Mouse (Mus musculus): Measurements from ENCODE around the gene Acot7. TPM values are rescaled to one million over a fixed set of nuclear protein-coding genes. Genes with fewer than 3 reads are reported as not detected.
A peak's percentile ranks its signal among the peaks of the same experiment; 100 is the strongest.

Gene Acot7
- polyA plus RNA-seq (2015; fragmentation: Nextera tagmentation; extraction: Ambion mirVana), result 210 and 219 TPM in 2 replicates

DNA sequence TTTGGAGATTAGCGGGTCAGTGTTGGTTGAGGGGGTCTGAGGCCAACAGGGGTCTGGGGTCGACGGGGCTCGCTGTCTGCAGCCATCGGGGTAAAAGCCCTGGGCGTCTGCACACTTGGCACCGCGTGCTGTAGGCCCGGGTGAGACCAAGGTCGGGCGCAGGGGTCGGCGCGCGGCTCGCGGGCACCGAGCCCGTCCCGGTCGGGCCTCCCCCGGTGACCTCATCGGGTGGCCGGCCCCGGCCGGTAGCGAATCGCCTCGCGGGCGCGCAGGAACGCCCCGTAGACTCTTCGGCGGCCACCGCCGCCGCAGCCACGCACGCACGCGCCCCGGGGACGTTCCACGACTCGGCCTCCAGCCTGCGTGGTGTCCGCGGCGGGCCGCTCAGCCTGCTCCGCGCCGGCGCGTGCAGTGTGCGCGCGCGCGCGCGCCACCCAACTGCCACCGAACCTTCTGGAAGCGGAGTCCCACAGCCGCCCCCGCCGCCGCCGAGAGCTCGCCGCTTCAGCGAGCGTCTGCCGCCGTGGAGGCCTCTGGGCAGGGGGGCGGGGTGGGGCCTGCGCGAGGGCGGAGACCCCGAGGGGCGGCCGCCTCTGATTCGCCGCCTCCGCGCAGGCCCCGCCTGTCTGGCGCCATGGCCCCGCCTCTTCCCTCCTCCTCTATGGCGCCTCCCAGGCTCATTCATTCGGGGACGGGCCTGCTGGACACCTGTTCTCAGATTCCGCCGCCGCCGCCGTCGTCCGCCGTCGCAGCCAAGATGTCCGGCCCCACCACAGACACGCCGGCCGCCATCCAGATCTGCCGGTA is at the start of gene Acot7:
Gene Acot7 (plus strand): TSS at position 598 of the 807 bp plus-strand sequence.
- no peaks in the 10 kb centered on the region for H3K36me3 ChIP-seq
- 0 out of 2 replicates have a peak, but pooled peaks cover 3% of the 10 kb centered on the region for H3K27me3 ChIP-seq
- H3K9ac ChIP-seq (replicated peaks), result peak within 1 kb of the TSS; percentile 86
- peak within 1 kb of the TSS; percentile 80 for H3K27ac ChIP-seq (replicated peaks)
- under 1% methylated on average over 99 of the region's 108 CpGs for WGBS
- peaks cover 20% of the 10 kb centered on the region for H3K4me1 ChIP-seq
- no peaks in the 10 kb centered on the region for H3K9me3 ChIP-seq
- peak; percentile 96 for ATAC-seq (replicated peaks)
- H3K4me2 ChIP-seq (replicated peaks), result peak within 1 kb of the TSS; percentile 96
- H3K4me3 ChIP-seq, result peak within 1 kb of the TSS; percentile 69

DNA sequence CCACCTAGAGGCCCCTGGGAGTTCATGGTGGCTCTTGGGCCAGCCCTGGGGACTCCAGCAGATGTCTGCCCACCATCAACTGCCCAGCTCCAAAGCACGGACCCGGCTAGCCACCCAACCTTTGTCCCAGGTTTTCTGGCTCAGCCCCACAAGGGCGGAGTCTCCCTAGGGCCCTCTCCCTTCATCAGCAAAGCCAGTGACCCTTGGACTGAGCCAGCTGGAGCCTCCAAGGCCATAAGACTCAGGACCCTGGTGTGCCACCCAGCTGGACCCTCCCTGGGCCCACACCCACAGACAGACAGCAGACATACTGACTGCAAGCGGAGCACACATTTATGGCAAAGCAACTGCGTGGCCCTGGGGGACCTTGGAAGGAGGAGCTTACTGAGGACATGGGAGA is 49.1 kb upstream of the Acot7 start:
- H3K27ac ChIP-seq (replicated peaks), result no peak overlapping the region
- no peak overlapping the region for H3K4me3 ChIP-seq
- peaks cover 98% of the 10 kb centered on the region for H3K27me3 ChIP-seq
- 43% methylated on average over 5 of the region's 5 CpGs for WGBS
- H3K36me3 ChIP-seq, result no peaks in the 10 kb centered on the region
- H3K4me1 ChIP-seq, result peaks cover 41% of the 10 kb centered on the region
- no peaks in the 10 kb centered on the region for H3K9me3 ChIP-seq
- ATAC-seq (replicated peaks), result no peak
- no peak overlapping the region for H3K9ac ChIP-seq (replicated peaks)
- no peak overlapping the region for H3K4me2 ChIP-seq (replicated peaks)

DNA sequence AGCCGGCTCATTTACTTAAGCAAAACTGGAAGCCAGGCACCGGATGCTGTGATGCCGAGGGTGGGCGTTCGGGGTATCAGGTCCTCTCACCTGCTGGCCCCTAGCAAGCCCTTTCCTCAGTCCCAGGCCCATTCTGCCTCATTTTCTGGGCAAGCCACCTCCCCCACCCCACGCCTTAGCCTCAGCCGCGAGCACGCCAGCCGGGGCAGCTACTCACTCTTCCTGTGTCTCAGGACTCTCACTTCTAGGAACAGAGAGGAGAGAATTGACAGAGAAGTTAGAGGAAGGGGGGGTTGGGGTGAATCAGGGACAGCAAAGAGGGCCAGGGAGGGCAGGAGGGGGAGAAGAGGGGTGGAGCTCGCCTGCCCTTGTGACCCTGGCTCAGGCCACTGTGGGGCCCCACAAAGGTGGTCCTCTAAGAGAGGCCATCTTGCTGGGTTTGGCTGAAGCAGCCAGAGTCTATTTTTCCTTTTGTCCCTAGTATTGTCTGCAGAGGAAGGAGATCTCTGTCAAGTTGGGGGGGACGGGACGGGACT is 48.5 kb upstream of the Acot7 start:
- Histone ChIP-seq H3K36me3 (no peaks in the 10 kb centered on the region), H3K4me1 (peaks cover 41% of the 10 kb centered on the region)

DNA sequence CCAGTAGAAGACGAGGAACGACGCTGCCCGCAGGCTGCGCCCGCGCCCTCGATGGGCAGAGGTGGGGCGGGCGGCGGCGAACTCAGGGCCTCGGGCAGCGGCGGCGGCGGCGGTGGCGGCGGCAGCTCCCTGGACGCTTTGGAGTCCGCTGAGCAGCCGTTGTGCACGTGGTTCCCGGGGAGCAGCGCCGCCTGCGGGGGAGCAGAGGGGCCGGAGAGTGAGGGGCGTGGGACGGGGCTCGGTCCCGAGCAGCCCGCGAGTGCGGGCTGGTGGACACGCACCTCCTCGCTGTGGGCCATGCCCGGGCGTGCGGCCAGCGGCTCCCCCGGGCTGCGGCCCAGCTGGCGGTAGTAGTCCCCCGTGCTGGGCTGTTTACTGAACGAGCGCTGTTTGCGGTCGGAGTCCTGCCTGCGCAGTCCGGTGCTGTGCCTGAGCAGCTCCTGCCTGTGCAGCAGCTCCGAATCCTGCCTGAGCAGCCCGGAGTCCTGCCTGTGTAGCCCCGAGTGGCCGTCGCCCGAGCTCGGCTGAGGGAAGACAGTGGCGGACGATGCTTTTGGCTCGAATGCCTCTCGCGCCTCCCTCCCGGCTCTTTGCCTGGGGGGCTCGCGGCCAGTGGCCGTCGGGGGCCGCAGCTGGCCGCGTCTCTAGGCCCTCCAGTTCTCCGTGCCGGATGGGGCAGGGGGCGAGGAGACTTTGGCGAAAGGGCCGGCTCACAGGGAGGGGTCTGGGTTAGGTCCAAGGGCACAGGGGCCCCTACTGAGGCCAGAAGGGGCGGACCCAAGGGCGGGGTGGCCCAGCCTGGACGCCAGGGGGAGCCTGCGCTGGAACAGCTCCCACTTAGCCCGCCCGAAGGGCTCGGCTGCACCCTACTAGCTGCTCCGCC is 46.9 kb upstream of the Acot7 start:
- H3K27ac ChIP-seq (replicated peaks), result no peak overlapping the region
- H3K36me3 ChIP-seq, result no peaks in the 10 kb centered on the region
- peak; percentile 85 for ATAC-seq (replicated peaks)
- H3K9ac ChIP-seq (replicated peaks), result peak overlapping the region; percentile 19; the same call in 1 of the 2 replicates
- peak overlapping the region; percentile 47 for H3K4me2 ChIP-seq (replicated peaks)
- peaks cover 31% of the 10 kb centered on the region for H3K4me1 ChIP-seq
- under 1% methylated on average over 85 of the region's 85 CpGs for WGBS
- peaks cover 83% of the 10 kb centered on the region for H3K27me3 ChIP-seq
- no peaks in the 10 kb centered on the region for H3K9me3 ChIP-seq
- H3K4me3 ChIP-seq, result peak overlapping the region; percentile 30

More for the DNA sequence above, 48.5 kb upstream of the Acot7 start:
- H3K9ac ChIP-seq (replicated peaks), result no peak overlapping the region
- H3K9me3 ChIP-seq, result no peaks in the 10 kb centered on the region
- H3K4me2 ChIP-seq (replicated peaks), result no peak overlapping the region
- no peak overlapping the region for H3K27ac ChIP-seq (replicated peaks)
- H3K4me3 ChIP-seq, result no peak overlapping the region
- H3K27me3 ChIP-seq, result peaks cover 98% of the 10 kb centered on the region
- no peak for ATAC-seq (replicated peaks)
- 24% methylated on average over 13 of the region's 13 CpGs for WGBS

DNA sequence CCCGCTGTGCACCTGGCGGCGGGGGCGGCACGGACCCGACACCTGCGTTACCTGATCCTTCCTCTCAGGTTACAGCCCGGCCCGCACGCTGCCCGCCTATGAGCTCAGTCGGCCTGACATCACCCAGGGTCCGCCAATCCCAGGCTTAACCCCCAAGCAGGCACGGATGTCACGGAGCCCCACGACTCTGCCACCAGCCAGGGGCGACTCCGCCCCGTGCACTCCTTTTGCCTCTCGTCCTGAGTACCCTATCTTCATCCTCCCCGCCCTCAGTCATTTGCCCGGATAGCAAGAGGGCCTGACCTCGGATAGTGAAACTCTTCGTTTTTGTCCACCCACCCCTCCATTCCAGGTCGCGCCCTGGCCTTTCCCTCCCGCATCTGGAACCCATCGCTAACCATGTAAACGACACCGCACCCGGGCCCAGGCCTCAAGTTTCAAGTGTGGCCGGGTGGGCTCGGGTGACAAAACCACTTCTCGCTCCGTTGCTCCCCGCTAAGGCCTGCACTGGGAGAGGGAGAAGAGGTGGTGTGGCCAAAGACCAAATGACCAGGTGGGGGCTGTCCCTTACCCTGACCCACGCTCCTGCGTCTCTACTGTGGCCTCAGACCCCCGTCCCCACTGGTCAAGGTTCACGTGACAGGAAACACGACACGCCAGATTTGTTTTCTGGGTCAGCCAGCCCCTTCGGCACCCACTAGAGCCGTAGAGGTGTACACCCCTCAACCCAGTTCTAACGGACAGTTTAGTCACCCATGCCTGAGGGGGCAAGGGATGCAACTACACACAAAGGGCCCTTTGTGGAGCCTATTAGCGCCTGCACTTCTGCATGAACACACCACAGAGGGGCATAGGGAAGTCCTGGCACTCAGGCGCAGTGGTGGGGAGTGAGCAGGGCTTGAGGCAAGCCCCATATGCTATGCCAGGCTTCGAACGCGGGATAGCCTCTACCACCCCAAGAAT is 45.8 kb upstream of the Acot7 start:
- H3K36me3 ChIP-seq, result no peaks in the 10 kb centered on the region
- no peaks in the 10 kb centered on the region for H3K9me3 ChIP-seq
- no peak for ATAC-seq (replicated peaks)
- H3K4me2 ChIP-seq (replicated peaks), result peak overlapping the region; percentile 47
- peaks cover 24% of the 10 kb centered on the region for H3K4me1 ChIP-seq
- H3K27me3 ChIP-seq, result peaks cover 73% of the 10 kb centered on the region
- H3K27ac ChIP-seq (replicated peaks), result no peak overlapping the region
- no peak overlapping the region for H3K9ac ChIP-seq (replicated peaks)
- H3K4me3 ChIP-seq, result peak overlapping the region; percentile 30
- WGBS, result 2% methylated on average over 50 of the region's 50 CpGs

DNA sequence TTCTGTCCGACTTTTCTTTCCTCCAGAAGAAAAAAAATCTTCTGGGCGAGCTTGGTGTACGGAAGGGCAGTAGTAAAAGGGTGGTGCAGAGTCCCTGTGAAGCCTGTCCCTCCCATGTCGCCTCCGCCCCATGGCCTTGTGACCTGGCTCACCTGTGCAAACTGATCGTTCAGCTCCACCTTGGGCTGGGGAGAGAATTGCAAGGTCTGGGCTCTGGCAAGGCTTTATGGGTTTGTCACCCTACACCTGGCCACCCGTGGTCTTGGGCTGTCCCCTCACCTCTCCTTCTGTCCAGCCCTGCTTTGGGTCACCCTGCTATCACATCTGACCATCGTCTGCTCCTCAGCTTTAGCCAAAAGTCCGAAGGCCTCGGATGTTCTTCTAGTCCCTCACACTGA is 45.2 kb upstream of the Acot7 start:
- 17% methylated on average over 10 of the region's 10 CpGs for WGBS
- Histone ChIP-seq H3K4me3 (no peak overlapping the region), H3K9ac (replicated peaks) (no peak overlapping the region), H3K36me3 (no peaks in the 10 kb centered on the region), H3K4me2 (replicated peaks) (no peak overlapping the region), H3K27ac (replicated peaks) (no peak overlapping the region), H3K4me1 (peaks cover 24% of the 10 kb centered on the region), H3K9me3 (no peaks in the 10 kb centered on the region), H3K27me3 (peaks cover 67% of the 10 kb centered on the region)
- no peak for ATAC-seq (replicated peaks)

DNA sequence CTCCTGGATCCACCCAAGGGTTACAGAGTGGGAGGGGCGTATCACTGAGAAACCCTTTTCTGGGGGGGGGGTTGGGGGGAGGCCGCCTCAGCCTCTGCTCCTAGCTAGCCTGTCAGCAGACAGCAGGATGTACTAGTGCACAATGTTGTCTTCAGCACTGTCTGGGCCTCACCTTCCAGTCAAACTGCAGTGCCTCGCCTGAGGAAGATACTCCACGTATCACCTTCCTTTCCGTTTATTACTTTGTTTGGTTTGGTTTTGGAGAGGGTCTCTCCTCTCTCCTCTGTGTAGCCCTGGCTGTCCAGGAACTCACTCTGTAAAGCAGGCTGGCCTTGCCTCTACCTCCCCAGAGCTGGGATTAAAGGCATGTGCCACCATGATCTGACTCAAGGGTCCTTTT is 44.7 kb upstream of the Acot7 start:
- Histone ChIP-seq H3K4me2 (replicated peaks) (no peak overlapping the region), H3K9ac (replicated peaks) (no peak overlapping the region), H3K27ac (replicated peaks) (no peak overlapping the region), H3K36me3 (no peaks in the 10 kb centered on the region), H3K4me1 (peaks cover 24% of the 10 kb centered on the region), H3K27me3 (peaks cover 65% of the 10 kb centered on the region), H3K9me3 (no peaks in the 10 kb centered on the region), H3K4me3 (no peak overlapping the region)
- WGBS, result 57% methylated on average over 5 of the region's 5 CpGs
- ATAC-seq (replicated peaks), result no peak

DNA sequence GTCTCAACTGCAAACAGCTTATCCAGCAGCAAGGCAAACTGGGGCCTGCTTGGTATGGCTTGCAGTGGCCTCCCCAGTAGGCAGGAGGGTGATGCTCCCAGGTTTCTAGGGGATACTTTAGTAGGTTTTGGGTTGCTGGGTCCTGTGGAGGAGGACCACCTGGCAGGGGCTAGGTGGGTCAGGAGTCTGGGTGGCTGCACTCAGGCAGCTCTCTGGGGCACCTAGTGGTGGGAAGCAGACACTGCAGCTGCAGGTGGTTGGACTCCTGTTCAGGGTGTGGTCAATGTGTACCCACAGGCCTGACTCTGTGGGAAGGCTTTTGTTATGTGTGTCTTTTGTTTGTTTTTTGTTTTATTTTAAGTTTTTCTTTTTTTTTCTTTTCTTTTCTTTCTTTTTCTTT is 43.4 kb upstream of the Acot7 start:
- H3K9ac ChIP-seq (replicated peaks), result no peak overlapping the region
- no peak overlapping the region for H3K4me3 ChIP-seq
- peaks cover 32% of the 10 kb centered on the region for H3K4me1 ChIP-seq
- no peak overlapping the region for H3K4me2 ChIP-seq (replicated peaks)
- H3K36me3 ChIP-seq, result no peaks in the 10 kb centered on the region
- peaks cover 62% of the 10 kb centered on the region for H3K27me3 ChIP-seq
- H3K27ac ChIP-seq (replicated peaks), result no peak overlapping the region
- ATAC-seq (replicated peaks), result no peak
- H3K9me3 ChIP-seq, result no peaks in the 10 kb centered on the region

DNA sequence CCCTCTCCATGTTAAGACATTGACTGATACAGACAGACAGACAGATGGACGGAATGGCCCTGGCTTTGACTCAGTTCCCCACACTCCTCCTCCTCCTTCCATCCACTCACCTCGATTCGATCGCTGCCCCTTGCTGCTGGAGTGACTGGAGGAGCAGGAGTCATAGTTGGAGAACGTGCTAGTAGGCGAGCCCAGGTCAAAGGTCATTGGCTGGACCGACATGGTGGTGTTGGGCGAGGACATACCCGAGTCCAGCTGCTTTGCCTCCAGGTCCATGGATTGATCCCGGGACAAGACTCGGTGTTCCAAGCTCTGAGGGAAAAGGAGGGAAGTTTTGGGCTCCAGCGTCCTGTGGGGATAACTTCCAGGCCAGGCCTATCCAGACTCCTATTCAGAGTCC is 42.6 kb upstream of the Acot7 start:
- H3K4me2 ChIP-seq (replicated peaks), result no peak overlapping the region
- H3K36me3 ChIP-seq, result no peaks in the 10 kb centered on the region
- no peaks in the 10 kb centered on the region for H3K9me3 ChIP-seq
- 83% methylated on average over 12 of the region's 12 CpGs for WGBS
- no peak overlapping the region for H3K4me3 ChIP-seq
- H3K4me1 ChIP-seq, result peaks cover 31% of the 10 kb centered on the region
- no peak for ATAC-seq (replicated peaks)
- H3K27ac ChIP-seq (replicated peaks), result no peak overlapping the region
- H3K9ac ChIP-seq (replicated peaks), result no peak overlapping the region
- H3K27me3 ChIP-seq, result peaks cover 58% of the 10 kb centered on the region

DNA sequence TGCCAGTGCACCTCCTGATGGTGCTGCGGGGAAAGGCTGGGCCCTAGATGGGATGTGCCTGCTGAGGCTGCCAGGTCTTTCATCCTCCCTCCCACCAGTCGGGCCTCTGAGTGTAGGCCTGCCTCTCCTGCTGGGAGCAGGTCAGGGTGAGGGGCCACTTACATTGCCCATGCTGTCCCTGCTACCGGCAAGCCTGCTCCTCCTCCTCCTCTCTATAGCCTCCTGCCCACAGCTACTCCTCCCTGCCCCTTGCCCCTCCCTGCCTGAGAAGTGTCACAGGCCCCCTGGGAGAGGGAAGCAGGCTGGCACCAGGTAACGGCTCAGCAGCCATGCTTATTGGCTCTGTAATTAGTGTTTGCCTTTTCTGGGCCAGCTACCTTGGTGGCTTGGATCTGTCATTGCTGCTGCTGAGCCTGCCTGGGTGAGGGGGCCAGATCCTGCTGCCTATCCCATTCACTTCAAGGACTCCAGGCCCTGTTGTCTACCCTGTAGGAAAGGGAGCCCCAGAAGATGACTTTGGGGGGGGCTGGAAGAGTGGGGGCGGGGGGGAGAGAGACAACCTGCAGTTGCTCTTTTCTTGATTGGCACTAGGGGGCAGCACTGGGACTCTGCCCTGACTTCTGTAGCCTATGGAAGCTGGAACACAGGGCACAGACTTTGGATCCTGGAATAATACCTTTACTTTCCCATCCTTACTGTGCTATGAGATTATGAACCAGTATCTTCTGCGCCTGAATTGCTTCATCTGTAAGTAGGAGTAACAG is 41.6 kb upstream of the Acot7 start:
- Histone ChIP-seq H3K4me3 (no peak overlapping the region), H3K27ac (replicated peaks) (no peak overlapping the region), H3K36me3 (no peaks in the 10 kb centered on the region), H3K9me3 (no peaks in the 10 kb centered on the region), H3K9ac (replicated peaks) (no peak overlapping the region), H3K4me1 (peaks cover 22% of the 10 kb centered on the region), H3K27me3 (peaks cover 52% of the 10 kb centered on the region), H3K4me2 (replicated peaks) (no peak overlapping the region)
- ATAC-seq (replicated peaks), result no peak
- WGBS, result 30% methylated on average over 6 of the region's 6 CpGs

DNA sequence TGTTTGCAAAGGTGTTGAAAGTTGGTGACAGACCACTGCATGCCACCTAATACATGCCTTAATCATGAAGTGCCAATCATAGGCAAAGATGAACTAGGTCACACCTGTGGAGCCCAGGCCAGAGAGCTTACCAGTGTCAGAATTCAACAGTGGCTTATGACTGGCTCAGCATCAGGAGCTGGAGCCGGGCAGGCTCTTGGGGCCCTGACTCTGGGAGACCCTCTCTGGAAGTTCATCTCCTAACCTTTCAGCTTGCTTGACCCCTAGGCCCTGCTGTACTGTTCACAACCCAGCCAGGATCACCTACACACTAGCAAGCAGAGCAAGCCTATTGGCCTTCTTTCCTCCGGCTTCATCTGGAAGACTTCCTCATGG is 41.1 kb upstream of the Acot7 start:
- H3K27me3 ChIP-seq, result peaks cover 47% of the 10 kb centered on the region
- H3K9me3 ChIP-seq, result no peaks in the 10 kb centered on the region
- no peak for ATAC-seq (replicated peaks)
- H3K4me2 ChIP-seq (replicated peaks), result no peak overlapping the region
- H3K9ac ChIP-seq (replicated peaks), result no peak overlapping the region
- no peak overlapping the region for H3K4me3 ChIP-seq
- peaks cover 20% of the 10 kb centered on the region for H3K4me1 ChIP-seq
- no peaks in the 10 kb centered on the region for H3K36me3 ChIP-seq
- WGBS, result 88% methylated on average over 2 of the region's 2 CpGs
- H3K27ac ChIP-seq (replicated peaks), result no peak overlapping the region

Measured in forebrain, embryonic 15.5 days (tissue).